Mouse (Mus musculus) stomach, postnatal 0 days (tissue): Measurements from ENCODE around the gene 1500015O10Rik.

Experiments
- CTCF ChIP-seq: IDR thresholded peaks from 2 replicates; pipeline ENCODE4 v1.5.1; 2016; ENCODE audit warnings: antibody characterized with exemption, low read depth, mild to moderate bottlenecking, moderate library complexity
- EP300 ChIP-seq: optimal IDR thresholded peaks from 2 replicates; pipeline ENCODE3; 2016; ENCODE audit warnings: antibody characterized with exemption

GRCm38 (mm10) chr1:43785316-43785715 lies 54.9 kb downstream of the 1500015O10Rik start:
- TF ChIP-seq CTCF (no peak), EP300 (no peak)
